Mouse (Mus musculus) liver, postnatal 0 days (tissue): Measurements from ENCODE around the gene Gmfg. TPM values are rescaled to one million over a fixed set of nuclear protein-coding genes. Genes with fewer than 3 reads are reported as not detected.
A peak's percentile ranks its signal among the peaks of the same experiment; 100 is the strongest.

Source experiments
- ATAC-seq: fragments of 200-750 bp; cut with Nextera tagmentation; 2 replicates; pipeline ENCODE4 v1.8.0; 2017; ENCODE audit warnings: mild to moderate bottlenecking, moderate library complexity
- DNase-seq: peaks from one replicate; pipeline ENCODE4 v3.0.0-alpha.2; 2016
- H3K27ac ChIP-seq: fragments of 300-500 bp; sonication (generic); 2 replicates; pipeline ENCODE4 v1.5.1; 2014; ENCODE audit warnings: antibody characterized with exemption, moderate library complexity, mild to moderate bottlenecking, low read depth
- H3K27me3 ChIP-seq: fragments of 300-500 bp; sonication (generic); 2 replicates; pipeline ENCODE4 v1.6.1; 2014; ENCODE audit warnings: low read length, control low read depth, mixed read lengths; ENCODE audit not compliant: insufficient read depth
- H3K36me3 ChIP-seq: fragments of 300-500 bp; sonication (generic); replicated peaks from 2 replicates; pipeline ENCODE4 v1.6.1; 2014; ENCODE audit warnings: mild to moderate bottlenecking, control low read depth, low read length, moderate library complexity, mixed read lengths; ENCODE audit not compliant: insufficient read depth
- H3K4me1 ChIP-seq: fragments of 300-500 bp; sonication (generic); 2 replicates; pipeline ENCODE4 v1.6.1; 2014; ENCODE audit warnings: antibody characterized with exemption, mild to moderate bottlenecking, control low read depth; ENCODE audit not compliant: insufficient read depth
- H3K4me2 ChIP-seq: fragments of 300-500 bp; sonication (generic); 2 replicates; pipeline ENCODE4 v1.6.1; 2014; ENCODE audit warnings: low read depth, mild to moderate bottlenecking, low read length, moderate library complexity, mixed read lengths
- H3K4me3 ChIP-seq: fragments of 300-500 bp; sonication (generic); 2 replicates; pipeline ENCODE4 v1.5.1; 2014; ENCODE audit warnings: low read depth, low read length
- H3K9ac ChIP-seq: fragments of 300-500 bp; sonication (generic); replicated peaks from 2 replicates; pipeline ENCODE4 v1.6.1; 2014; ENCODE audit warnings: mild to moderate bottlenecking, moderate library complexity
- H3K9me3 ChIP-seq: fragments of 300-500 bp; sonication (generic); 2 replicates; pipeline ENCODE4 v1.6.1; 2016; ENCODE audit warnings: mild to moderate bottlenecking, control low read depth, low read length, mixed read lengths
- CTCF ChIP-seq: sonication (generic); IDR thresholded peaks from 2 replicates; pipeline ENCODE4 v1.5.1; 2016; ENCODE audit warnings: antibody characterized with exemption, low read depth
- EP300 ChIP-seq: IDR thresholded peaks from 2 replicates; pipeline ENCODE4 v1.6.1; 2016; ENCODE audit warnings: antibody characterized with exemption, low read depth, mild to moderate bottlenecking
- WGBS: fragments of 180-500 bp; shearing (Covaris S2); extraction: QIAGEN DNeasy Blood & Tissue Kit; methylation state at CpG from one replicate; pipeline ENCODE4 v1.1.7; 2014; ENCODE audit not compliant: insufficient replicate concordance; 5-methylcytosine and 5-hydroxymethylcytosine counted together
- polyA plus RNA-seq: library from polyadenylated mRNA; unstranded; fragments of >200 nt; fragmentation: Nextera tagmentation; extraction: Ambion mirVana; gene quantifications from 2 replicates; pipeline ENCODE4 v1.2.1, GENCODE M21; 2015

Gmfg gene
- polyA plus RNA-seq, 1 experiment from 2014 or later: 75.4 TPM

DNA sequence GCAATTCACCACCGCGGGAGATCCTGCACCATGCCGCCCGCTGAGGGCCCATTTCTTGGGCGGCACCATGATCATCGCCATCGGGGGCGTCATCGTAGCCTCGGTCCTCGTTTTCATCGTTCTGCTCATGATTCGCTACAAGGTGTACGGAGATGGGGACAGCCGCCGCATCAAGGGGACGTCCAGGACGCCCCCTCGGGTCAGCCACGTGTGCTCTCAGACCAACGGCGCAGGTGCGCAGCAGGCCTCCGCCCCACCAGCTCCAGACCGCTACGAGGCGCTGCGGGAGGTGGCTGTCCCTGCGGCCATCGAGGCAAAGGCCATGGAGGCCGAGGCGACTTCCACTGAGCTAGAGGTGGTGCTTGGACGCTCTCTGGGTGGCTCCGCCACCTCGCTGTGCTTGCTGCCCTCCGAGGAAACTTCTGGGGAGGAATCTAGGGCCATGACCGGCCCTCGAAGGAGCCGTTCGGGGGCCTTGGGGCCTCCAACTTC lies 29.5 kb downstream of the Gmfg start:
- WGBS: 65% methylated on average over 38 of the region's 40 CpGs
- peak overlapping the region; percentile 48 for H3K4me3 ChIP-seq
- peaks cover 17% of the 10 kb centered on the region for H3K27me3 ChIP-seq
- ATAC-seq (0 out of 2 replicates have a peak, but pooled peaks have one; percentile 51), DNase-seq (no peak)
- H3K27ac ChIP-seq: no peak overlapping the region
- peak overlapping the region; percentile 81 for H3K4me2 ChIP-seq
- peak overlapping the region; percentile 50 for H3K9ac ChIP-seq
- TF ChIP-seq CTCF: no peak
- TF ChIP-seq EP300: no peak
- peaks cover 13% of the 10 kb centered on the region for H3K4me1 ChIP-seq
- no peaks in the 10 kb centered on the region for H3K9me3 ChIP-seq
- H3K36me3 ChIP-seq: no peaks in the 10 kb centered on the region

DNA sequence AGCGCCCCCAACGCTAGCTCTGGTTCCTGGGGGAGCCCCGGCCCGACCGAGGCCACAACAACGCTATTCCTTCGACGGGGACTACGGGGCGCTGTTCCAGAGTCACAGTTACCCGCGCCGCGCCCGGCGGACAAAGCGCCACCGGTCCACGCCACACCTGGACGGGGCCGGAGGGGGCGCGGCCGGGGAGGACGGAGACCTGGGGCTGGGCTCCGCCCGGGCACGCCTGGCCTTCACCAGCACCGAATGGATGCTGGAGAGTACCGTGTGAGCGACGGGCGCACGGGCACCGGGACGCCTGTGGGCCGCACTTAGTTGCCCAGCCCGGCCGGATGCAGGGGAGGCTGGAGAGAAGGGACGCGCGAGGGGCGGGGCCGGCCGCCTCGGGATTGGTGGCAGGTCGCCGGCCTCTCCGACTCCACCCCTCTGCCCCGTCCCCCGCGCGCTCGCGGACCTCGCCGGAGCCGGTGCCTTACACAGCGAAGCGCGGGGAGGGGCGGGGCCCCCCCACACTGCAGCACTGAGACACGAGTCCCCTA lies 30.0 kb downstream of the Gmfg start:
- Histone ChIP-seq H3K27me3 (peaks cover 17% of the 10 kb centered on the region), H3K4me2 (peak overlapping the region; percentile 81), H3K9ac (peak overlapping the region; percentile 50), H3K9me3 (no peaks in the 10 kb centered on the region), H3K4me3 (peak overlapping the region; percentile 48), H3K27ac (no peak overlapping the region), H3K4me1 (peaks cover 13% of the 10 kb centered on the region), H3K36me3 (no peaks in the 10 kb centered on the region)
- WGBS: 4% methylated on average over 50 of the region's 63 CpGs
- ATAC-seq (peak; percentile 77), DNase-seq (peak; percentile 71)
- TF ChIP-seq EP300 (no peak), CTCF (no peak)

DNA sequence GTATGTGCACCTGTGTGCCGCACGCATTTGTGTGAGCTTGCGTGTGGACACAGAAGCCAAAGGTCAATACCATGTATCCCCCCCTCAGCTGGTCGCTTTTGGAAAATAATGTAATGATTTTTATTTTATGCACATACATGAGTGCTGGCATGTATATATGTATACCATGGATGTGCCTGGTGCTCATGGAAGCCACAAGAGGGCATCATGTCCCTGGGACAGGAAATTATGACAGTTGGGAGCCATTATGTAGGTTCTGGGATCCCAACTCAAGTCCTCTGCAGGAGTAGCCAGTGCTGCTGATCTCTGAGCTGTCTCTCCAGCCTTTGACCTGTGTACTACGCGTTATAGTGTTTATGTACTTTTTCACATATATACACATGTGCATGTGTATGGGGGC lies 38.9 kb downstream of the Gmfg start:
- 82% methylated on average over 6 of the region's 6 CpGs for WGBS
- TF ChIP-seq CTCF (0 out of 2 replicates have a peak, but pooled peaks have one; percentile 18), EP300 (no peak)
- no peak overlapping the region for H3K9ac ChIP-seq
- H3K27me3 ChIP-seq: no peaks in the 10 kb centered on the region
- no peak overlapping the region for H3K4me2 ChIP-seq
- H3K27ac ChIP-seq: no peak overlapping the region
- H3K9me3 ChIP-seq: no peaks in the 10 kb centered on the region
- no peaks in the 10 kb centered on the region for H3K36me3 ChIP-seq
- no peaks in the 10 kb centered on the region for H3K4me1 ChIP-seq
- H3K4me3 ChIP-seq: no peak overlapping the region
- ATAC-seq: no peak
- DNase-seq: no peak

DNA sequence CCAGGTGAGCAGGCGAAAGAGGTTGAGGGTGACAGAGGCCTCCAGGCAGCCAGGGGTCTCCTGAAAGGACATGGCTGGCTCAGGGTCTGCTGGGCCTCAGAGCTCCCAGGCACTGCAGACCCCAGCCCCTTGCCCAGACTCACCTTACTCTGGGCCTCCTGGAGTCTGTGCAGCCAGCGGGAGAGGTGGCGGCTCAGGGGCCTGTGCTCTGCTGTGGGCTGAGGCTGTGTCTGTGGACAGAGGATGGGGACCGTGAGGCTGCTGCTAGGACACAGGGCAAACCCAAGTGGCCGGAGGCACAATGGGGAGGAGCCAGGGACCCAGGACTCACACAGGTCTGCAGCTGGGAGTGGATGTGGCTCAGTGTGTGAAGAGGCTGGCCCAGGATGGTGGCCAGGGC lies 40.1 kb downstream of the Gmfg start:
- Histone ChIP-seq H3K27ac (no peak overlapping the region), H3K27me3 (no peaks in the 10 kb centered on the region), H3K9ac (no peak overlapping the region), H3K4me3 (no peak overlapping the region), H3K4me1 (no peaks in the 10 kb centered on the region), H3K36me3 (no peaks in the 10 kb centered on the region), H3K4me2 (no peak overlapping the region), H3K9me3 (no peaks in the 10 kb centered on the region)
- TF ChIP-seq EP300 (no peak), CTCF (no peak)
- ATAC-seq: no peak
- 76% methylated on average over 5 of the region's 5 CpGs for WGBS
- no peak for DNase-seq

DNA sequence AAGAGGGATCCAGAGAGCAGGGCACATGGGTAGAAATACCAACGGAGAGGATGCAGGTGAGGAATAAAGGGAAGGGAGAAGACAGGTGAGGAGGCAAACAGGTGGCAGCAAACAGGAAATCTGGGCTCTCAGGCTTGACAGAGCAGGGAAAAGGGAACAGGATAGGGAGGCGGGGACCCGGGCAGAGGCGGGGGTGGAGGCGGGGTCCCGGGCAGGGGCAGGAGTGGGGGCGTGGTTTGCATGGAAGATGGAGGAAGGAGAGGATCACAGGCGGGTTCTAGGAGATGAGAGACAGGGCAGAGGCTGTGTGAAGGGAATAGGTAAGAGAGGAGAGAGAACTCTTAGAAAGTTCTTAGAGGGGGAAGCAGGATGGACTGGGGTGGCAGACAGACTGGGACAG lies 41.6 kb downstream of the Gmfg start:
- DNase-seq: peak; percentile 34
- no peak overlapping the region for H3K4me3 ChIP-seq
- TF ChIP-seq CTCF (no peak), EP300 (no peak)
- 8% methylated on average over 8 of the region's 8 CpGs for WGBS
- H3K9ac ChIP-seq: no peak overlapping the region
- H3K9me3 ChIP-seq: no peaks in the 10 kb centered on the region
- no peak for ATAC-seq
- H3K36me3 ChIP-seq: no peaks in the 10 kb centered on the region
- H3K27ac ChIP-seq: no peak overlapping the region
- H3K4me2 ChIP-seq: no peak overlapping the region
- no peaks in the 10 kb centered on the region for H3K4me1 ChIP-seq
- no peaks in the 10 kb centered on the region for H3K27me3 ChIP-seq

DNA sequence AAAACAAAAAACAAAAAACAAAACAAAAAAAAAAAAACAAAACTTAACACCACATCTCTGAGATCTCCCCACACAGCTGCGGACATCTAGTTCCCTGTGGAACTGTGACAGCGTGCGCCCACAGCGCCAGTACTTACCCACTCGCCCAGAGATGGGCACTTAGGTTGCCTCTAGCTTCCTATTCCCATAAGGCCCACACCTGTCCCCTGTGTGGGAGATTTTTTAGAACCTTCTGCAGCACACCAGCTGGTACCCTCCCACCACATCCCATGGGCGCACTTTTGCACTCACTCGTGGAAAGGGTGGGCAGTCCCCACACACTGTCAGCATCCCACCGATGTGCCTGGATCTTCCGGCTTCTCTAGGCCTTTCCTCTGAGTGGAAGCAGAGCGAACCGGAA lies 45.6 kb downstream of the Gmfg start:
- Histone ChIP-seq H3K9ac (no peak overlapping the region), H3K9me3 (no peaks in the 10 kb centered on the region), H3K4me2 (no peak overlapping the region), H3K27ac (no peak overlapping the region), H3K4me3 (no peak overlapping the region), H3K36me3 (no peaks in the 10 kb centered on the region), H3K27me3 (0 out of 2 replicates have a peak, but pooled peaks cover under 1% of the 10 kb centered on the region), H3K4me1 (peaks cover under 1% of the 10 kb centered on the region; the same call in 1 of the 2 replicates)
- DNase-seq (no peak), ATAC-seq (no peak)
- WGBS: 76% methylated on average over 11 of the region's 11 CpGs
- TF ChIP-seq EP300 (no peak), CTCF (no peak)

DNA sequence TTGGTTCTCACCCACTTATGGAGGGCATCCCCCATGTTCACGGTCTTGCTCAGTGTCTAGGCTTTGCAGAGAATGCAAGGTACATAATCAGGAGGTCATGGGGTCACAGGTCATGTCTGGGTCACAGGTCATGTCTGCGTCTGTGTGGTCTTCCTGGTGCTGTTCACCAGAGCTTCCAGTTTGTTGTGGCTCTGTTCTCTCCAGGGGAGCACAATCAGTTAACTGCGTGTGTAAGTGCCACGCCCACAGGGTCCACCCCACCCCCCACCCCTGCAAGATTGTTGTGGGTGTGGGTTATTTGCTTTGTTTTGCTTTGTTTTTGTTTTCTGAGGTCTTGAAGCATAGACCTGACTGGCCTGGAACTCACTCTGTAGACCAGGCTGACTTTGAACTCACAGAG lies 46.9 kb downstream of the Gmfg start:
- Histone ChIP-seq H3K36me3 (no peaks in the 10 kb centered on the region), H3K27ac (no peak overlapping the region), H3K4me3 (no peak overlapping the region), H3K4me1 (peaks cover 5% of the 10 kb centered on the region; the same call in 1 of the 2 replicates), H3K9me3 (no peaks in the 10 kb centered on the region), H3K9ac (no peak overlapping the region), H3K27me3 (peaks cover 6% of the 10 kb centered on the region; the same call in 1 of the 2 replicates), H3K4me2 (no peak overlapping the region)
- ATAC-seq (no peak), DNase-seq (no peak)
- 37% methylated on average over 4 of the region's 4 CpGs for WGBS
- no peak for TF ChIP-seq EP300
- no peak for TF ChIP-seq CTCF
